Mouse (Mus musculus): ENCODE results near the gene Diras1.

DNA sequence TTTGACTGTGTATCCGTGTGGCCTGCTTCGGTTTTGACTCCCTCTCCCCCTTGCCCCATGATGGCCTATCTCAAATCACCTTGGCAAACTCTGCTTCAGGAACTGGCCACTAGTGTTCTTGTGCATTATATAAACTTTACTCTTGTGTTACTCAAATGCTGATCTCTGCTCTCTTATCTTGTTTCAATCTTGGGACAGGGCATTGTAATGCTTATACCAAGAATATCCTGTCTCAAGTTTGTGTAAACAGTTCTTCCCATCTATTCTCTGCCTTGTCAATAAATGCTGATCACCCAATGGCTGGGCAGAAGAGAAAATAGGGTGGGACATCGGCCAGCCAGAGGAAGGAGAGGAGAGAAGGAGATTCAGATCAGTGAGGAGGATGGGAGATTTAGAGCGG is 37.2 kb upstream of the Diras1 start:
- TF ChIP-seq POLR2A (IDR thresholded peaks at IDR 0.05; ENCODE audit: control insufficient read depth, extremely low read depth, insufficient read depth, low read length, poor library complexity) (no peak), CTCF (IDR thresholded peaks at IDR 0.05; ENCODE audit: borderline replicate concordance, control insufficient read depth, extremely low read depth, insufficient read depth, low read length, poor library complexity) (no peak)

Data from thymus, adult 2 months (tissue).